Mouse (Mus musculus): ENCODE measurements around the gene Ptprt.
A peak's percentile ranks its signal among the peaks of the same experiment; 100 is the strongest.
"Not testable (repeated sequence)": the region's sequence is repeated elsewhere in the genome, so short reads cannot be mapped to it uniquely, and the experiment has no call there.

The Ptprt gene

GRCm38 (mm10) chr2:162219507-162219906, 441.4 kb downstream of the Ptprt start:
- DNase-seq (ENCODE audit: low spot score in 2 of 2), result peak; percentile 35 to 58

DNA sequence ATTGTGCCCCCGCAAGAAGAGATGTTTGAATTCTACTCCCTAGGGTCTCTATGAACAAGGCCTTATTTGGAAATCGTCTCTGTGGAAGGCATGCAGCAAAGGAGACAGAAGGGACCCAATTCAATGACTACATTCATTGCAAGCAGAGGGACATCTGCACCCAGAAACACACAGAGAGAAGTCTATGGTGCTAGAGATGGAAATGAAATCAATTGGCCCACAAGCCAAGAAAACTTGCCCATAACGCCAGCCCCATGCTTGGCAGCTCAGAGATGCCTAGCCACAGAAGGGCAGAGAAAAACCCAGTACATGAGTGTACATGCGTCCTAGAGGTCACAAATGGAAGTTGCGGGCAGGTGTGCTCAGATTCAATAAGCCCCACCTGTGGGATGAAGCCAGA, 443.1 kb downstream of the Ptprt start:
- no peak for DNase-seq (ENCODE audit: low spot score in 2 of 2)

DNA sequence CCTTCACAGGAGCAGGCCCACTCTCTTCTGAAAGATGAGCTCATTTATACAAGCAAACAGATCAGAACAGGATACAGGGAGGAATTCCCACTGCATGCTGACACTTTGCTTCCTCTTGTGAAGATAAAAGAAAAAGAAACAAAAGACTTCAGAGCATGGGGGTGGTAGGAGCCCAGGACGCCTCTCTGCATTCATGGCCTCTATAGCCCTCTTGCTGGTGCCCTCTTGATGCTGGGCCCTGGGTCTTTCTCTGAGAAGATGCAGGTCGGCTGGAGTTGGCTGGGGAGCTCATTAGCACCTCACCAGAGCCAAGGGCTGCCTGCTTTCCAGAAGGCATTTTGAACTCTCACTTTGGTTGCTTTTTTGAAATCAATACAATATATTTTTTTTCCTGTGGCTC, 448.6 kb downstream of the Ptprt start:
- no peak for DNase-seq (ENCODE audit: low spot score in 2 of 2)

- no peak for DNase-seq (ENCODE audit: low spot score in 2 of 2)
These were observed 450.4 kb downstream of the Ptprt start for GRCm38 (mm10) chr2:162210564-162210963.

- DNase-seq (ENCODE audit: low spot score in 2 of 2), result no peak
These were observed 463.6 kb downstream of the Ptprt start for GRCm38 (mm10) chr2:162197316-162197715.

DNA sequence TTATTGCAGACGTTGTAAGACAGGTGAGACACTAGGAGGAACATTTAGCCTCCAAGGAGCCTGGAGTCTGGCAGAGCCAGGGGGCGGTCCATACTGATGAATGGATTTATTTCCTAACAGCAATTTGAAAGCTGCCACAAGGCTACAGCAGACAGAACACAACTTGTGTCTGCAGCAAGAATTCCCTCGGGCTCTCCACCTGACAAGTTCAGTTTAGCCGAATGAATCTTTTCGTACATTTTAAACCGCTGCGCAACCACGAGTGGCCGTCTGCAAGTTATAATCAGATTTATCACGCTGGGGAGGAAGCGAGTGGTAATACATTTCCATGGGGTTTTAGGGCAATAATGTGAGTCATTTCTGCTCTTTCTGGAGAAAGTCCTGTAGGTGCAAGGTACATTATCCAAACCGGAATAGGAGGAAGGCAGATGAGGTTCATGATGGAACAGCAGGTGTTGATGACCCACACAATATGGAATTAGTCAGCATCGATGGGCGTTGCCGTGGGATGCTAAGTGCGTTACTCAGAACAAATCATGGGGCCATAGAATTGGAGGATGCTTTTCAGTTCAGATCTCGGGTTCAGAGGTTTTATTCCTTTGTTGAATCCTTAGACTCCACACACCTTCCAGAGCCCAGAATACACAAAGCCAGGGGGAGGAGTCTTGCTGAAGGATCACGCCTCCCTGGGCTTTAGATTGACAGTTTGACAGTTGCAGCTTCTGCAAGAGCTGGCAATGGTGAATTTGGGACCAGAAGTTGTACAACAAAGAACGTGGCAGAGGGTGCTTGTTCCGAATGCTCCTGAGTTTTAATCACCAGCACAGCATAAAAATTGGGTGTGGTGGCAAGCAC, 478.1 kb downstream of the Ptprt start:
- DNase-seq (ENCODE audit: low spot score in 2 of 2), result peak; percentile 55 to 61

DNA sequence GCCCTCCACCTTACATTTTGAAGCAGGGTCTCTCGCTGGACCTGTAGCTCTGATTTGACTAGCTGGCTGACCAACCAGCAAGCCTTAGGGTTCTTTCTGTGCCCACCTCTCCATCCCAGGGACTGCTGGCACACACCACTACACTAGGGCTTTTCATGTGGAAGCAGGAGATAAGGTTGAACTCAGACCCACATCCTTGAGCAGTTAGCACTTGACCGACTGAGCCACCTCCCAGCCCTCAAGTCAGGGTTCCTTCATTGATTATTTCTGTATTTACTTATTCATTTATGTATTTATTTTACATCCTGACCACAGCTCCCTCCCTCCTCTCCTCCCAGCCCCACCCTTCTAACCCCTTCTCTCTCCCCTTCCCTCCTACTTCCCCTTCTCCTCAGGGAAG, 479.1 kb downstream of the Ptprt start:
- DNase-seq (ENCODE audit: low spot score in 2 of 2), result no peak

- DNase-seq (ENCODE audit: low spot score in 2 of 2), result no peak
These were observed 488.4 kb downstream of the Ptprt start for GRCm38 (mm10) chr2:162172529-162172928.

GRCm38 (mm10) chr2:162141845-162142411, 519.0 kb downstream of the Ptprt start:
- peak; percentile 26 to 41 for DNase-seq (ENCODE audit: low spot score in 2 of 2)

GRCm38 (mm10) chr2:162136176-162136575, 524.8 kb downstream of the Ptprt start:
- not testable (repeated sequence) for DNase-seq (ENCODE audit: low spot score in 2 of 2)

DNA sequence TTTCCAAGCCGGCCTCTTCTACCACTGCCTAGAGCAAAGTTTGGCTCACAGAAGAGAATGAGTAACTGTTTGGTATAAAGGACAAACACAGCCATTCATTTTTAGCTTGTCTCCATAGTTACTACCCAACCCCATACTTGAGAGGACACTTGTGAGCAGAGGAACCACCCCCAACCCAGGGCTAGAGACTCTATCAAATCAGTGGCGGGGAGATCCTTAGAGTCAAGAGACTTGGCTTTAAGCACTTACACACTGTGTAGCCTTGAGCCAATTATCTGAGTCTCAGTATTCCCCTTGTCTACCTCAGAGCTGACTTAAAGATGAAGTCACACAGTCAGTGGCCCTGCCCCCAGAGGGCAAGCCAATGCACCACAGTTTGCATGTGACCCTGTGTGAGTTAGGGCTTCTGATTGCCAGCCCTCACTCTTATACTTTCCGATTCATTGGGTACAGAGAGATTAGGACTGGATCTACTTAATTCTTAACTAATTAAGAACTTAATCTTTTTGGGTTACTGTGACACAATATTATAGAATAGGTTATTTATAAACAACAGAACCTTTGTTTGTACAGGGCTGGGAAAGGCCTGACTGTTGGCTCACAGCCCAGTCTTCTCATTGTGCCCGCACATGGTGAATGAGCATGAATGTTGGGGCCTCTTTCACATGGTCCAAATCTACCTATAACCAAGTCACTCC, 529.2 kb downstream of the Ptprt start:
- no peak for DNase-seq (ENCODE audit: low spot score in 2 of 2)

GRCm38 (mm10) chr2:162129896-162130295, 531.1 kb downstream of the Ptprt start:
- DNase-seq (ENCODE audit: low spot score in 2 of 2), result no peak

GRCm38 (mm10) chr2:162118041-162118440, 542.9 kb downstream of the Ptprt start:
- DNase-seq (ENCODE audit: low spot score in 2 of 2), result no peak

DNA sequence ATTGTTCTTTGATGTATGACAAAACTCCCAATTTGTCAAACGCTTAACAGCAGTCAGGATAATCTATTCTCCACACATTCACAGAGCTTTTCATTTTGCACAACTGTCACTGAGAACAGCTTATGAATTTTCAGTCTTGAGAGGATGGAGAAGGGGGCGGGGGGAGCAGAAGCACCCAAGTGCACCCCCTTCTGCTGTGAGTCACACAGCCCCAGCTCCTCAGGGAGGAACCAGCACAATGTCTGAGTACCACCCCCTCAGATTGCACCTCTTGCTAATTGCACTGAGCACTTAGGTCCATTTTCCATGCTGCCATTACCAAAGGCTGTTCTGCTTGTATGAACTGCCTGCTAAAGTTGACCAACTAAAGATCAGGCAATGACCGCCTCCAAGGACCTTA, 578.6 kb downstream of the Ptprt start:
- DNase-seq (ENCODE audit: low spot score in 2 of 2), result peak; percentile 63 to 64

GRCm38 (mm10) chr2:162080717-162081398, 580.1 kb downstream of the Ptprt start:
- DNase-seq (ENCODE audit: low spot score in 2 of 2), result no peak

DNA sequence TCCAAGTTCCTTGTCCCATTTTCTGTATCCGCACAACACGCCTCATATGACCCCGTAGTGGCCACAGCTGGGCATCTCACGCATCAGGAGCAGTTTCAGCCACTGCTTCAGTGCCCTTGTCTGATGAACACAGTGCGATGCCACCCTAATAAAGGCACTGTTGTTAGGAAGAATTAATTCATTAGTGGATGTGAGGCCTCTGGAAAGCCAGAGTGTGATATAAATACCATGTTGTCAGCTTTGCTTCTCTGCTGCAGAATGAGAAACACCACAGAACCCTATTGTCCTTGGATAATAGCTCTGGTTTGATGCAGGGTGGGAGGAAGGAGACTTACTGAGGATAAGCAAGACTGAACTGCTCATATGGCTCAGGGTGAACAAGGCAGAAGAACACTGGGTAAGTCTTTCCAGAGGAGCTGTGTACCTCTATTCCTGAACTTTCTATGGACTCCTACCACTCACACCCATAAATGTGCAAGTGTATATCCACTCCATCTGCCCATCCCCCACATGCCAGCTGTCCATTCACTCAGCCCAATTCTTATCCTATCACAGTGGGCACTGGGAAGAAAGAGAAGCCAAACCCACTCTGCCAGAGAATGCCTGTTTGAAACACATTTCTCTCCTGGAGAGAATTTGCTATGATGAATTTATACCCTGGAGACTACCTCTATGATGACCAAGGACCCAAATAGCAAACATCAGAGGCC, 582.2 kb downstream of the Ptprt start:
- no peak for DNase-seq (ENCODE audit: low spot score in 2 of 2)

DNA sequence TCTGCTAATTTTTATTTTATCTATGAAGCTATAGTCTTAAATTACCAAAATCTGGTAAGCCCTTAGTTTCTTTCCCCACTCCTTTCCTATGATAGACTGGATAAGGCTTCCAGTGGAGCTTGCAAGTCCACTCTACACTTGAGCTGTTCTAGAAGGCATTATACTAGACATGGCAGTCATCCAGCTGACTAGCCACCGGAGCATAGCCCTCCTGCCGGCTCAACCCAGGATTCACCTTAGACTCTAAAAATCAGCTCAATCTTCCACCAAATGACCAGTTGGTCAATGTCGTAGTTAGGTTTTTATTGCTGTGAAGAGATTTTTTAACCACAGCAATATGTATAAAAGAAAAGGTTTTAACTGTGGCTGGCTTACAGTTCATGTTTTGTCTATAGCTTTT, 608.1 kb downstream of the Ptprt start:
- DNase-seq (ENCODE audit: low spot score in 2 of 2), result no peak

DNA sequence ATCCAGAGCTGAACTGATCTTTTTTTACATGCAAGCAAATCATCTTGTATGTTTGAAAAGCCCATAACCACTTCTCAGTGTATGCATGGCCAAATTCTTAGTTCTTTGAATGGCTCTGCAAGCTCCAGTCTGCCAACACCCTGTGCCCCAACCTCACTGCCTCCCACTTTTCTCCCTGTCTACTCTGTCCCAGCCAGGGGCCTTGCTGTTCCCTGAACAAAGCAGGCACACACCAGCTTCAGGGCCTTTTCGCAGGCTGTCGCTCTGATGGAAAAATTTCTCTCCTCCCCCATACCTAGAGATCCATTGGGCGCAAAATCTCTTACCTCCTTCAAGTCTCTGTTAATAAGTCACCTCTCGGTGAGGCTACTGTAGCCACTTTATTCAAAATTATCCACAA, 610.7 kb downstream of the Ptprt start:
- no peak for DNase-seq (ENCODE audit: low spot score in 2 of 2)

DNA sequence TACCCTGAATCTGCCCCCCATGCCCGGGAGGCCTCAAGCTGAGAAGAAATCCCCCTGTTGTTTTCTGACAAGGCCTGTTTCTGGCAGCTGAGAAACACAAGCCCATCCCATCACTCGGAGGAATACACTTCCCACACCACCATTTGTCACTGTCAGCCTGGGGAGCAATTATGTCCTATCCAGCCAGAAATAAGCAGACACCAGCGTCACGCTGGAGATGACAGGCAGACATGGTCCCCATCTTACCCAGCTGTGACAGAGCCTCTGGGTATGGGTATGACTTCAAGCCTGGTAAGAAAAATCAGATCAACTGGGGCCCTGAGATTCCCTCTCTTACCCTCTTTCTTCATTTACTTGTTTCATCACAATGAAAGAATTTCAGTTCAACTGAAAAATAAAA, 625.3 kb downstream of the Ptprt start:
- DNase-seq (ENCODE audit: low spot score in 2 of 2), result no peak

- DNase-seq (ENCODE audit: low spot score in 2 of 2), result no peak
These were observed 629.3 kb downstream of the Ptprt start for GRCm38 (mm10) chr2:162031636-162032035.

DNA sequence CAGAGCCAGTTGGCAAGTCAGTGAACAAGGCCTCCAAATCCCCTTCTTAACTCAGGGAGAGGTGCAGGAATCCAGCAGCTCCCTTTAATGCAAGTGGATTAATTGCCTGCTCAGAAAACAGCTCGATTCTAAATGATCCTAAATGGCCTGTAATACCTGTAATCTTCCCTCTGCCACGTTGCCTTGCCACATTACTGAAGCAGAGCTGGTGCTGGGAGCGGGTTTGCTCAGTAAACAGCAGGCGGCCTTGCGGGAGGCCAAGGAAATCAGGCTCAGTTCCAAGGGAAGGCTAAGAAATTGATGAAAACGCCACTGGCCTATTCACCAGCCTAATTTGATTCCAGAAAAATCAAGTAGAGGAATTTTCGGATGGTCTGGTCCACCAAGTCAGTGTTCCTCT, 659.9 kb downstream of the Ptprt start:
- DNase-seq (ENCODE audit: low spot score in 2 of 2), result no peak

GRCm38 (mm10) chr2:161982311-161982710, 678.6 kb downstream of the Ptprt start:
- no peak for DNase-seq (ENCODE audit: low spot score in 2 of 2)

Data from right cerebral cortex, adult 2 months (tissue).